In genomic region chr8:48153360-48154121, GRCm38 (mm10) we compare ENCODE assay signal across 7 mouse cellular contexts. TPM values are rescaled to one million over a fixed set of nuclear protein-coding genes. Genes with fewer than 3 reads are reported as not detected.
DNase-seq lines count a peak whose midpoint lies in the region; ATAC-seq and TF ChIP-seq lines count a peak whose summit lies in the region.

No protein-coding gene starts in this region.

- H3K36me3 ChIP-seq in embryonic facial prominence, embryonic 10.5 days (replicated peaks), result peaks cover 10% of the 10 kb centered on the region; the same call in 1 of the 2 replicates
- H3K36me3 ChIP-seq in intestine, embryonic 15.5 days, result no peaks in the 10 kb centered on the region
- H3K36me3 ChIP-seq in midbrain, embryonic 15.5 days (replicated peaks), result no peaks in the 10 kb centered on the region
- H3K36me3 ChIP-seq in stomach, postnatal 0 days (ENCODE audit: control insufficient read depth, insufficient read depth, low read length), result no peaks in the 10 kb centered on the region

- H3K4me3 ChIP-seq in embryonic facial prominence, embryonic 10.5 days, result peak overlapping the region; percentile 31; the same call in 1 of the 2 replicates
- no peak overlapping the region for H3K4me3 ChIP-seq in intestine, embryonic 15.5 days (replicated peaks)
- no peak overlapping the region for H3K4me3 ChIP-seq in midbrain, embryonic 15.5 days
- H3K4me3 ChIP-seq in stomach, postnatal 0 days (ENCODE audit: low read depth, low read length), result no peak overlapping the region

- no peaks in the 10 kb centered on the region; the same call in 1 of the 2 replicates for H3K27me3 ChIP-seq in embryonic facial prominence, embryonic 10.5 days (replicated peaks; ENCODE audit: low read depth, poor library complexity, severe bottlenecking)
- H3K27me3 ChIP-seq in intestine, embryonic 15.5 days (replicated peaks), result no peaks in the 10 kb centered on the region
- H3K27me3 ChIP-seq in midbrain, embryonic 15.5 days (replicated peaks), result no peaks in the 10 kb centered on the region
- H3K27me3 ChIP-seq in stomach, postnatal 0 days (ENCODE audit: control insufficient read depth, insufficient read depth, low read length), result no peaks in the 10 kb centered on the region

- intact Hi-C loops in left cerebral cortex, postnatal 10 days (cut with DNase I), result no loop called here

- peaks cover 16% of the 10 kb centered on the region for H3K9me3 ChIP-seq in embryonic facial prominence, embryonic 10.5 days
- no peaks in the 10 kb centered on the region for H3K9me3 ChIP-seq in intestine, embryonic 15.5 days
- no peaks in the 10 kb centered on the region for H3K9me3 ChIP-seq in midbrain, embryonic 15.5 days
- H3K9me3 ChIP-seq in stomach, postnatal 0 days (ENCODE audit: control insufficient read depth, low read length), result no peaks in the 10 kb centered on the region

- DNase-seq in adrenal gland, postnatal 36 days, result peak; percentile 85 to 90
- peak; percentile 48 for DNase-seq in embryonic facial prominence, embryonic 10.5 days (ENCODE audit: low spot score)
- DNase-seq in gastrocnemius, postnatal 4 days (ENCODE audit: low spot score in 2 of 2), result peak; percentile 62 to 78
- peak; percentile 78 to 83 for DNase-seq in left cerebral cortex, postnatal 10 days (ENCODE audit: extremely low spot score in 1 of 2, low spot score in 2 of 2)
- peak; percentile 21 for DNase-seq in stomach, postnatal 0 days (ENCODE audit: low spot score)

- WGBS in embryonic facial prominence, embryonic 10.5 days, result 23% methylated on average over 15 of the region's 15 CpGs
- 38% methylated on average over 15 of the region's 15 CpGs for WGBS in intestine, embryonic 15.5 days
- 7% methylated on average over 15 of the region's 15 CpGs for WGBS in midbrain, embryonic 15.5 days
- WGBS in stomach, postnatal 0 days, result 32% methylated on average over 15 of the region's 15 CpGs

- peaks cover 37% of the 10 kb centered on the region for H3K4me1 ChIP-seq in embryonic facial prominence, embryonic 10.5 days
- 0 out of 2 replicates have a peak, but pooled peaks cover 12% of the 10 kb centered on the region for H3K4me1 ChIP-seq in intestine, embryonic 15.5 days (replicated peaks)
- H3K4me1 ChIP-seq in midbrain, embryonic 15.5 days, result peaks cover 23% of the 10 kb centered on the region
- 0 out of 2 replicates have a peak, but pooled peaks cover 3% of the 10 kb centered on the region for H3K4me1 ChIP-seq in stomach, postnatal 0 days (replicated peaks; ENCODE audit: control insufficient read depth, insufficient read depth)

- H3K27ac ChIP-seq in embryonic facial prominence, embryonic 10.5 days (replicated peaks), result peak overlapping the region; percentile 19; the same call in 1 of the 2 replicates
- 0 out of 2 replicates have a peak overlapping the region, but pooled peaks have one; percentile 1 for H3K27ac ChIP-seq in intestine, embryonic 15.5 days
- H3K27ac ChIP-seq in midbrain, embryonic 15.5 days, result peak overlapping the region; percentile 36; the same call in 1 of the 2 replicates
- H3K27ac ChIP-seq in stomach, postnatal 0 days (replicated peaks), result no peak overlapping the region

- TF ChIP-seq EP300 in stomach, postnatal 0 days (optimal IDR thresholded peaks at IDR 0.05), result no peak

- no peak for TF ChIP-seq CTCF in stomach, postnatal 0 days (IDR thresholded peaks at IDR 0.05; ENCODE audit: low read depth)

- H3K4me2 ChIP-seq in intestine, embryonic 15.5 days (replicated peaks), result peak overlapping the region; percentile 31
- peak overlapping the region; percentile 34 for H3K4me2 ChIP-seq in midbrain, embryonic 15.5 days
- H3K4me2 ChIP-seq in stomach, postnatal 0 days (replicated peaks; ENCODE audit: low read depth), result peak overlapping the region; percentile 34

- ATAC-seq in intestine, embryonic 15.5 days, result peak; percentile 75
- peak; percentile 90 for ATAC-seq in midbrain, embryonic 15.5 days (replicated peaks)
- no peak for ATAC-seq in stomach, postnatal 0 days (ENCODE audit: low FRiP score, low TSS enrichment)

- no peak overlapping the region for H3K9ac ChIP-seq in intestine, embryonic 15.5 days
- no peak overlapping the region for H3K9ac ChIP-seq in midbrain, embryonic 15.5 days
- H3K9ac ChIP-seq in stomach, postnatal 0 days (ENCODE audit: low read length), result no peak overlapping the region

RNA-seq across cellular contexts. Expression of gene Dctd, which starts 54.6 kb away (rescaled TPM):
- 1 to 10 TPM; 3.7 to 4.6 TPM for total RNA-seq in adrenal gland, postnatal 36 days (2021)
- 57.0 and 58.7 TPM in 2 replicates for polyA plus RNA-seq in embryonic facial prominence, embryonic 10.5 days (2016; fragmentation: Nextera tagmentation; extraction: Ambion mirVana)
- total RNA-seq in gastrocnemius, postnatal 4 days (2021), result 10 to 100 TPM in 1 of 2 experiments, 1 to 10 TPM in 1; 8.3 to 10.5 TPM
- polyA plus RNA-seq in intestine, embryonic 15.5 days (2015; fragmentation: Nextera tagmentation; extraction: Ambion mirVana), result 31.4 and 33.2 TPM in 2 replicates
- total RNA-seq in left cerebral cortex, postnatal 10 days (2021), result 1 to 10 TPM; 8.7 to 9.7 TPM
- 11.6 and 11.8 TPM in 2 replicates for polyA plus RNA-seq in midbrain, embryonic 15.5 days (2015; fragmentation: Nextera tagmentation; extraction: Ambion mirVana)
- polyA plus RNA-seq in stomach, postnatal 0 days (2015; fragmentation: Nextera tagmentation; extraction: Ambion mirVana), result 7.7 and 8.4 TPM in 2 replicates

Comparison
In these comparisons a context has a peak if more than half of its experiments do, and no peak if none do; other contexts are left out.
1. DNase-seq: peak in every context shown above with its lines; median percentile 88 in adrenal gland, postnatal 36 days; 80 in left cerebral cortex, postnatal 10 days; 70 in gastrocnemius, postnatal 4 days; 48 in embryonic facial prominence, embryonic 10.5 days; 21 in stomach, postnatal 0 days.